Mouse (Mus musculus) midbrain, postnatal 0 days (tissue): ENCODE measurements at regions not wholly inside any gene's neighbourhood (a gene's known extent, or its start where the extent isn't known, plus 50 kb on each side); places are given as distances from the start of the nearest gene placed in this dataset.

Source experiments
- ATAC-seq: fragments of 200-750 bp; cut with Nextera tagmentation; 2 replicates; pipeline ENCODE4 v1.8.0; 2017; ENCODE audit warnings: moderate number of reproducible peaks, mild to moderate bottlenecking, moderate TSS enrichment, moderate library complexity; ENCODE audit not compliant: low FRiP score
- DNase-seq: peaks from one replicate; pipeline ENCODE4 v3.0.0-alpha.2; 2015; ENCODE audit warnings: low spot score
- H3K27ac ChIP-seq: fragments of 300-500 bp; sonication (generic); 2 replicates; pipeline ENCODE4 v1.5.1; 2014; ENCODE audit warnings: low read depth, mild to moderate bottlenecking, low read length, mixed read lengths
- H3K27me3 ChIP-seq: fragments of 300-500 bp; sonication (generic); 2 replicates; pipeline ENCODE4 v1.6.1; 2014; ENCODE audit warnings: low read length, control low read depth, mixed read lengths; ENCODE audit not compliant: insufficient read depth
- H3K36me3 ChIP-seq: fragments of 300-500 bp; sonication (generic); 2 replicates; pipeline ENCODE4 v1.6.1; 2014; ENCODE audit warnings: low read length, control low read depth, mixed read lengths; ENCODE audit not compliant: insufficient read depth
- H3K4me1 ChIP-seq: fragments of 300-500 bp; sonication (generic); 2 replicates; pipeline ENCODE4 v1.6.1; 2014; ENCODE audit warnings: mild to moderate bottlenecking, control low read depth, antibody characterized with exemption, low read length, mixed read lengths; ENCODE audit not compliant: insufficient read depth
- H3K4me2 ChIP-seq: fragments of 300-500 bp; sonication (generic); 2 replicates; pipeline ENCODE4 v1.6.1; 2014; ENCODE audit warnings: low read depth, mild to moderate bottlenecking, low read length, mixed read lengths; ENCODE audit not compliant: poor library complexity, severe bottlenecking
- H3K4me3 ChIP-seq: fragments of 300-500 bp; sonication (generic); 2 replicates; pipeline ENCODE4 v1.5.1; 2014; ENCODE audit warnings: low read depth, mild to moderate bottlenecking, low read length, moderate library complexity
- H3K9ac ChIP-seq: fragments of 300-500 bp; sonication (generic); replicated peaks from 2 replicates; pipeline ENCODE4 v1.6.1; 2014; ENCODE audit warnings: mild to moderate bottlenecking, low read length, moderate library complexity, mixed read lengths; ENCODE audit not compliant: poor library complexity, severe bottlenecking
- H3K9me3 ChIP-seq: fragments of 300-500 bp; sonication (generic); 2 replicates; pipeline ENCODE4 v1.6.1; 2016; ENCODE audit warnings: low read length, control low read depth
- CTCF ChIP-seq: IDR thresholded peaks from 2 replicates; pipeline ENCODE4 v1.5.1; 2016; ENCODE audit warnings: antibody characterized with exemption, mild to moderate bottlenecking
- WGBS: fragments of 180-500 bp; shearing (Covaris S2); extraction: QIAGEN DNeasy Blood & Tissue Kit; methylation state at CpG from one replicate; pipeline ENCODE4 v1.1.7; 2014; 5-methylcytosine and 5-hydroxymethylcytosine counted together

- ATAC-seq, result no peak
- Histone ChIP-seq H3K9ac (no peak overlapping the region), H3K27ac (no peak overlapping the region), H3K36me3 (no peaks in the 10 kb centered on the region), H3K4me2 (no peak overlapping the region), H3K9me3 (no peaks in the 10 kb centered on the region), H3K4me1 (no peaks in the 10 kb centered on the region), H3K4me3 (no peak overlapping the region), H3K27me3 (no peaks in the 10 kb centered on the region)
- DNase-seq, result no peak
- TF ChIP-seq CTCF, result no peak
- 37% methylated on average over 8 of the region's 8 CpGs for WGBS
These were observed 425.7 kb upstream of the Slit2 start for GRCm38 (mm10) chr5:47557152-47557800.
